Mouse (Mus musculus): ENCODE measurements around the gene Mrpl44. TPM values are rescaled to one million over a fixed set of nuclear protein-coding genes. Genes with fewer than 3 reads are reported as not detected.
A peak's percentile ranks its signal among the peaks of the same experiment; 100 is the strongest.

Mrpl44 gene
- polyA plus RNA-seq, 1 experiment = 36.2 TPM

- Histone ChIP-seq H3K27ac (ENCODE audit: insufficient read depth, low read length) (no peak overlapping the region), H3K4me3 (ENCODE audit: low read depth, low read length) (no peak overlapping the region), H3K4me1 (ENCODE audit: control insufficient read depth, insufficient read depth, low read length) (peaks cover 2% of the 10 kb centered on the region), H3K9me3 (replicated peaks; ENCODE audit: control insufficient read depth, insufficient read depth, low read length, poor library complexity, severe bottlenecking) (no peaks in the 10 kb centered on the region), H3K27me3 (ENCODE audit: control insufficient read depth, insufficient read depth, low read length, poor library complexity, severe bottlenecking) (no peaks in the 10 kb centered on the region), H3K9ac (ENCODE audit: low read depth, poor library complexity, severe bottlenecking) (no peak overlapping the region), H3K36me3 (ENCODE audit: control insufficient read depth, insufficient read depth, low read length, poor library complexity, severe bottlenecking) (no peaks in the 10 kb centered on the region)
- no peak for TF ChIP-seq POLR2A (IDR thresholded peaks at IDR 0.05; ENCODE audit: insufficient read depth, low read length)
- TF ChIP-seq CTCF (IDR thresholded peaks at IDR 0.05; ENCODE audit: low read depth, low read length) = no peak
- TF ChIP-seq EP300 (IDR thresholded peaks at IDR 0.05; ENCODE audit: insufficient read depth, low read depth, low read length) = no peak
Observed at GRCm38 (mm10) chr1:79759436-79759972, 16.3 kb upstream of the Mrpl44 start.

DNA sequence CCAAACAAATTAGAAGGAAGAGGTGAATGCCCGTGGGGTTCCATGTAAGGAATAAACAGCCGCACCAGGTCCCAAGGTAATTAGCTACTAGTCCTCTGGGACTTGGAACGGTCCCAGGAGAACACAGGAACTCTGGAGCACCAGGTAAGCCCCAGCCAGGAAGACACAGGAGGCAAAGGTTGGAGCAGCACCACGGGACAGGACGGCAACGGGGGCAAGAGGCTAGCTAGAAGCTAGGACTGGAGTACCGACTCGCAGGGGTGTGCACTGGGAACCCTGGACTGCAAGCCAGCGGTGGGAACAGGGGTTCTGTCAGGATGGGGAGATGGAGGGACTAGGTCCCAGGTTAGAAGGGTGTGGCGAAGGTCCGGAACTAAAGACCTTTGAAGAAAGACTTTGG, 15.2 kb upstream of the Mrpl44 start:
- H3K36me3 ChIP-seq (ENCODE audit: control insufficient read depth, insufficient read depth, low read length, poor library complexity, severe bottlenecking) = no peaks in the 10 kb centered on the region
- H3K9ac ChIP-seq (ENCODE audit: low read depth, poor library complexity, severe bottlenecking) = peak overlapping the region; percentile 75
- H3K27ac ChIP-seq (ENCODE audit: insufficient read depth, low read length) = no peak overlapping the region
- H3K4me1 ChIP-seq (ENCODE audit: control insufficient read depth, insufficient read depth, low read length) = peaks cover 2% of the 10 kb centered on the region
- TF ChIP-seq CTCF (IDR thresholded peaks at IDR 0.05; ENCODE audit: low read depth, low read length) (no peak), POLR2A (IDR thresholded peaks at IDR 0.05; ENCODE audit: insufficient read depth, low read length) (no peak), EP300 (IDR thresholded peaks at IDR 0.05; ENCODE audit: insufficient read depth, low read depth, low read length) (no peak)
- no peaks in the 10 kb centered on the region for H3K27me3 ChIP-seq (ENCODE audit: control insufficient read depth, insufficient read depth, low read length, poor library complexity, severe bottlenecking)
- H3K9me3 ChIP-seq (replicated peaks; ENCODE audit: control insufficient read depth, insufficient read depth, low read length, poor library complexity, severe bottlenecking) = no peaks in the 10 kb centered on the region
- peak overlapping the region; percentile 98 for H3K4me3 ChIP-seq (ENCODE audit: low read depth, low read length)

GRCm38 (mm10) chr1:79761106-79761916, 14.5 kb upstream of the Mrpl44 start:
- Histone ChIP-seq H3K9ac (ENCODE audit: low read depth, poor library complexity, severe bottlenecking) (peak overlapping the region; percentile 75), H3K27ac (ENCODE audit: insufficient read depth, low read length) (no peak overlapping the region), H3K4me1 (ENCODE audit: control insufficient read depth, insufficient read depth, low read length) (peaks cover 2% of the 10 kb centered on the region), H3K36me3 (ENCODE audit: control insufficient read depth, insufficient read depth, low read length, poor library complexity, severe bottlenecking) (no peaks in the 10 kb centered on the region), H3K27me3 (ENCODE audit: control insufficient read depth, insufficient read depth, low read length, poor library complexity, severe bottlenecking) (no peaks in the 10 kb centered on the region), H3K4me3 (ENCODE audit: low read depth, low read length) (peak overlapping the region; percentile 98), H3K9me3 (replicated peaks; ENCODE audit: control insufficient read depth, insufficient read depth, low read length, poor library complexity, severe bottlenecking) (no peaks in the 10 kb centered on the region)
- TF ChIP-seq CTCF (IDR thresholded peaks at IDR 0.05; ENCODE audit: low read depth, low read length) (no peak), EP300 (IDR thresholded peaks at IDR 0.05; ENCODE audit: insufficient read depth, low read depth, low read length) (no peak), POLR2A (IDR thresholded peaks at IDR 0.05; ENCODE audit: insufficient read depth, low read length) (no peak)

GRCm38 (mm10) chr1:79761917-79762271, 13.9 kb upstream of the Mrpl44 start:
- Histone ChIP-seq H3K9me3 (replicated peaks; ENCODE audit: control insufficient read depth, insufficient read depth, low read length, poor library complexity, severe bottlenecking) (no peaks in the 10 kb centered on the region), H3K27me3 (ENCODE audit: control insufficient read depth, insufficient read depth, low read length, poor library complexity, severe bottlenecking) (no peaks in the 10 kb centered on the region), H3K9ac (ENCODE audit: low read depth, poor library complexity, severe bottlenecking) (peak overlapping the region; percentile 42; the same call in 1 of the 2 replicates), H3K4me1 (ENCODE audit: control insufficient read depth, insufficient read depth, low read length) (peaks cover 2% of the 10 kb centered on the region), H3K36me3 (ENCODE audit: control insufficient read depth, insufficient read depth, low read length, poor library complexity, severe bottlenecking) (no peaks in the 10 kb centered on the region), H3K4me3 (ENCODE audit: low read depth, low read length) (peak overlapping the region; percentile 50), H3K27ac (ENCODE audit: insufficient read depth, low read length) (no peak overlapping the region)
- TF ChIP-seq CTCF (IDR thresholded peaks at IDR 0.05; ENCODE audit: low read depth, low read length) (no peak), POLR2A (IDR thresholded peaks at IDR 0.05; ENCODE audit: insufficient read depth, low read length) (no peak), EP300 (IDR thresholded peaks at IDR 0.05; ENCODE audit: insufficient read depth, low read depth, low read length) (no peak)

DNA sequence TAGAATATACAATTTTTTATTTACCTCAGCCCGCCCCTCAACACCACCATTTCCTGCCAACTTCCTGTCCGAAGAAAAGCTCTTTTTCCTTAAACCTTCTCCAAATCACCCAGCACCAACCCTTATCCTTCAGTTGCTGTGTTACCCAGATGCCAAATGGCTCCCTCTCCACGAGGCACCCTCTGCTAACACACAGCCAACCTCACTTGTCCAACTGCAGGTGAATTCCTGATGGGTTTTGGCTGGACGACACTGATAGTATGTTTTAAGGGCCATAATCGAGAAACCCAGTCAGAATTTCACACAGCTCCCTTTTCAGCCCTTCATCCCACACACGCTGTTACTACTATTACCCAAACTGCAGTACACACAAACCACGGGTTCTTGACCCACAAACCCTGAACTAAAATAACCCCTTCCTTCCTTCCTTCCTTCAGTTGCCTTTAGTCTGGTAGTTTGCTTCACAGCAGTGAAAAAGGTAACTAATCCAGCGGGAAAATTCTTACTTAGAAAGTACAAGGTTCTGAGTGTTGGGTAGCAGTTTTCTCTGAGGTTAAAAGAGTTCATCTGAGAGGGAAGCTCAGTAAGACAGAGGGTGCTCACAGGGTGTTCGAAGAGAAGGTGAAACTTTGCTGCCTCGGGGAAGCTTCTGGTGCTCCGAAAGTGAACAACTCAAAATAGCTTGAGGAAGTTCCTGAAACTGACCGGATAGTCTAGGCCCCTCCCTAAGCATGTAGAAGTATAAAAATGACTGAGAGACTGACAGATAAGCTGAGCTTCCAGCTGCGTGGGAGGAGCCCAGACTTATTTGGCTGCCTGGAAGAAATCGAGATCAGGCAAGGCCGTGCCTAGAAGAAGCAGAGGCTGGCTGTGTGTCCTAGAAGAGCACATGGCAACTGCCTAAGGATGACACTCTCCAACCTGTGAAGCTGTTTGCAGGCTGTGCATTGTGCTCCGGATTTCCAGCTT, 13.3 kb upstream of the Mrpl44 start:
- Histone ChIP-seq H3K27ac (ENCODE audit: insufficient read depth, low read length) (no peak overlapping the region), H3K9ac (ENCODE audit: low read depth, poor library complexity, severe bottlenecking) (peak overlapping the region; percentile 42; the same call in 1 of the 2 replicates), H3K27me3 (ENCODE audit: control insufficient read depth, insufficient read depth, low read length, poor library complexity, severe bottlenecking) (no peaks in the 10 kb centered on the region), H3K9me3 (replicated peaks; ENCODE audit: control insufficient read depth, insufficient read depth, low read length, poor library complexity, severe bottlenecking) (no peaks in the 10 kb centered on the region), H3K36me3 (ENCODE audit: control insufficient read depth, insufficient read depth, low read length, poor library complexity, severe bottlenecking) (no peaks in the 10 kb centered on the region), H3K4me1 (ENCODE audit: control insufficient read depth, insufficient read depth, low read length) (peaks cover 2% of the 10 kb centered on the region), H3K4me3 (ENCODE audit: low read depth, low read length) (no peak overlapping the region)
- TF ChIP-seq EP300 (IDR thresholded peaks at IDR 0.05; ENCODE audit: insufficient read depth, low read depth, low read length) = no peak
- TF ChIP-seq CTCF (IDR thresholded peaks at IDR 0.05; ENCODE audit: low read depth, low read length) = no peak
- no peak for TF ChIP-seq POLR2A (IDR thresholded peaks at IDR 0.05; ENCODE audit: insufficient read depth, low read length)
